Mouse (Mus musculus): ENCODE data around the gene Akr7a5. TPM values are rescaled to one million over a fixed set of nuclear protein-coding genes. Genes with fewer than 3 reads are reported as not detected.

The Akr7a5 gene
- total and polyA plus RNA-seq, 3 experiments = 39.4 to 43.2 TPM; not detected in 1

- H3K4me3 ChIP-seq (ENCODE audit: control insufficient read depth in 1 of 2, insufficient read depth in 1 of 2, low read depth in 2 of 2, low read length in 2 of 2) = peak overlapping the region; percentile 86 to 88
- H3K4me1 ChIP-seq (ENCODE audit: control insufficient read depth in 1 of 2, insufficient read depth in 2 of 2, low read length in 2 of 2) = peaks cover 0 to 9% of the 10 kb centered on the region in 2 experiments; a peak in 2 of 4 replicates
- TF ChIP-seq CTCF (IDR thresholded peaks at IDR 0.05 in 2 of 3, conservative IDR thresholded peaks at IDR 0.05 in 1 of 3; ENCODE audit: control insufficient read depth in 1 of 3, insufficient read depth in 1 of 3, low read depth in 2 of 3, low read length in 3 of 3, poor library complexity in 1 of 3, severe bottlenecking in 1 of 3) = no peak
- no peak for TF ChIP-seq E2F4 (IDR thresholded peaks at IDR 0.05; ENCODE audit: borderline replicate concordance, low read depth, low read length)
- peak; percentile 11; the same call in 1 of the 2 replicates for TF ChIP-seq SIN3A (IDR thresholded peaks at IDR 0.05; ENCODE audit: low read length)
- no peak for TF ChIP-seq NELFE (IDR thresholded peaks at IDR 0.05; ENCODE audit: low read depth, low read length)
- TF ChIP-seq ZNF384 (IDR thresholded peaks at IDR 0.05; ENCODE audit: low read depth, low read length) = no peak
- TF ChIP-seq UBTF (IDR thresholded peaks at IDR 0.05; ENCODE audit: borderline replicate concordance, insufficient read depth, low read depth, low read length) = peak; percentile 73; the same call in 1 of the 2 replicates
- TF ChIP-seq ZMIZ1 (IDR thresholded peaks at IDR 0.05; ENCODE audit: low read depth, low read length) = no peak
- no peaks in the 10 kb centered on the region for H3K27me3 ChIP-seq (ENCODE audit: control insufficient read depth in 1 of 2, insufficient read depth in 2 of 2, low read length in 2 of 2)
- peaks cover 4% of the 10 kb centered on the region; the same call in 1 of the 2 replicates for H3K79me2 ChIP-seq (ENCODE audit: control insufficient read depth, insufficient read depth, low read length, poor library complexity)
- no peaks in the 10 kb centered on the region; a peak in 1 of 4 replicates for H3K36me3 ChIP-seq (ENCODE audit: control insufficient read depth in 1 of 2, insufficient read depth in 2 of 2, low read length in 2 of 2)
- H3K27ac ChIP-seq (ENCODE audit: control insufficient read depth, low read depth, low read length) = peak overlapping the region; percentile 40
- H3K9me3 ChIP-seq (replicated peaks; ENCODE audit: insufficient read depth, low read length) = no peaks in the 10 kb centered on the region
- peak; percentile 62 for DNase-seq (ENCODE audit: low read depth, low spot score)
- H3K9ac ChIP-seq (ENCODE audit: control insufficient read depth, low read depth, low read length, poor library complexity, severe bottlenecking) = peak overlapping the region; percentile 93
These were observed 556 bp downstream of the Akr7a5 start for GRCm38 (mm10) chr4:139310899-139311701.

- DNase-seq (ENCODE audit: low read depth, low spot score) = peak; percentile 74
- Histone ChIP-seq H3K4me3 (ENCODE audit: control insufficient read depth in 1 of 2, insufficient read depth in 1 of 2, low read depth in 2 of 2, low read length in 2 of 2) (peak overlapping the region; percentile 86 to 88), H3K79me2 (ENCODE audit: control insufficient read depth, insufficient read depth, low read length, poor library complexity) (peaks cover 4% of the 10 kb centered on the region; the same call in 1 of the 2 replicates), H3K36me3 (ENCODE audit: control insufficient read depth in 1 of 2, insufficient read depth in 2 of 2, low read length in 2 of 2) (no peaks in the 10 kb centered on the region; a peak in 1 of 4 replicates), H3K4me1 (ENCODE audit: control insufficient read depth in 1 of 2, insufficient read depth in 2 of 2, low read length in 2 of 2) (peaks cover 0 to 9% of the 10 kb centered on the region in 2 experiments; a peak in 2 of 4 replicates), H3K27me3 (ENCODE audit: control insufficient read depth in 1 of 2, insufficient read depth in 2 of 2, low read length in 2 of 2) (no peaks in the 10 kb centered on the region), H3K9me3 (replicated peaks; ENCODE audit: insufficient read depth, low read length) (no peaks in the 10 kb centered on the region), H3K27ac (ENCODE audit: control insufficient read depth, low read depth, low read length) (no peak overlapping the region), H3K9ac (ENCODE audit: control insufficient read depth, low read depth, low read length, poor library complexity, severe bottlenecking) (peak overlapping the region; percentile 93)
- no peak for TF ChIP-seq TBP (IDR thresholded peaks at IDR 0.05; ENCODE audit: low read depth, low read length)
- TF ChIP-seq CHD1 (IDR thresholded peaks at IDR 0.05; ENCODE audit: low read depth, low read length) = no peak
- no peak for TF ChIP-seq MAZ (IDR thresholded peaks at IDR 0.05; ENCODE audit: low read depth, low read length)
- TF ChIP-seq MAX (IDR thresholded peaks at IDR 0.05; ENCODE audit: low read length) = peak; percentile 49; the same call in 1 of the 2 replicates
- TF ChIP-seq E2F4 (IDR thresholded peaks at IDR 0.05; ENCODE audit: borderline replicate concordance, low read depth, low read length) = no peak
- no peak for TF ChIP-seq NRF1 (IDR thresholded peaks at IDR 0.05; ENCODE audit: insufficient read depth, low read depth, low read length, poor library complexity, severe bottlenecking)
- TF ChIP-seq EP300 (IDR thresholded peaks at IDR 0.05; ENCODE audit: low read depth in 1 of 2, low read length in 2 of 2) = no peak
- TF ChIP-seq CTCF (IDR thresholded peaks at IDR 0.05 in 2 of 3, conservative IDR thresholded peaks at IDR 0.05 in 1 of 3; ENCODE audit: control insufficient read depth in 1 of 3, insufficient read depth in 1 of 3, low read depth in 2 of 3, low read length in 3 of 3, poor library complexity in 1 of 3, severe bottlenecking in 1 of 3) = no peak
- TF ChIP-seq GATA1 (IDR thresholded peaks at IDR 0.05; ENCODE audit: low read depth, low read length) = 0 out of 2 replicates have a peak, but pooled peaks have one; percentile 12
- TF ChIP-seq TCF12 (IDR thresholded peaks at IDR 0.05; ENCODE audit: low read depth, low read length) = no peak
- no peak for TF ChIP-seq SMC3 (IDR thresholded peaks at IDR 0.05; ENCODE audit: low read depth, low read length)
- TF ChIP-seq ELF1 (IDR thresholded peaks at IDR 0.05; ENCODE audit: low read depth, low read length) = no peak
- no peak for TF ChIP-seq ZMIZ1 (IDR thresholded peaks at IDR 0.05; ENCODE audit: low read depth, low read length)
- TF ChIP-seq NELFE (IDR thresholded peaks at IDR 0.05; ENCODE audit: low read depth, low read length) = no peak
- no peak for TF ChIP-seq ZC3H11A (IDR thresholded peaks at IDR 0.05; ENCODE audit: low read depth, low read length)
- TF ChIP-seq HCFC1 (IDR thresholded peaks at IDR 0.05; ENCODE audit: low read depth, low read length) = no peak
- TF ChIP-seq MYC (IDR thresholded peaks at IDR 0.05; ENCODE audit: low read depth, low read length) = 0 out of 2 replicates have a peak, but pooled peaks have one; percentile 43
- TF ChIP-seq MXI1 (IDR thresholded peaks at IDR 0.05; ENCODE audit: low read depth, low read length) = peak; percentile 52; the same call in 1 of the 2 replicates
- no peak for TF ChIP-seq POLR2AphosphoS2 (IDR thresholded peaks at IDR 0.05; ENCODE audit: low read length)
- TF ChIP-seq MYB (IDR thresholded peaks at IDR 0.05; ENCODE audit: low read depth, low read length) = no peak
- 0 out of 2 replicates have a peak, but pooled peaks have one; percentile 19 for TF ChIP-seq SIN3A (IDR thresholded peaks at IDR 0.05; ENCODE audit: low read length)
- TF ChIP-seq USF2 (IDR thresholded peaks at IDR 0.05; ENCODE audit: borderline replicate concordance in 1 of 2, insufficient read depth in 1 of 2, low read depth in 1 of 2, low read length in 2 of 2) = no peak
- no peak for TF ChIP-seq USF1 (IDR thresholded peaks at IDR 0.05; ENCODE audit: low read depth, low read length)
- TF ChIP-seq CHD2 (IDR thresholded peaks at IDR 0.05; ENCODE audit: low read length) = no peak
- TF ChIP-seq KAT2A (conservative IDR thresholded peaks at IDR 0.05; ENCODE audit: low read depth, low read length) = no peak
These were observed 1.2 kb downstream of the Akr7a5 start for GRCm38 (mm10) chr4:139311707-139312106.
